In genomic region chr1:38307821-38308704, GRCm38 (mm10) we compare ENCODE assay signal across 8 mouse cellular contexts.
DNase-seq lines count a peak whose midpoint lies in the region; ATAC-seq and TF ChIP-seq lines count a peak whose summit lies in the region.

No protein-coding gene starts in this region.

- H3K27me3 ChIP-seq in kidney, adult 2 months (replicated peaks; ENCODE audit: control insufficient read depth, insufficient read depth, low read length): no peaks in the 10 kb centered on the region

- DNase-seq in right cerebral cortex, adult 2 months (ENCODE audit: low spot score in 2 of 2): peak; percentile 27 to 45
- DNase-seq in right cerebral cortex, postnatal 36 days (ENCODE audit: low spot score in 2 of 2): no peak
- DNase-seq in cerebellum, adult 9-11 months: peak; percentile 51
- DNase-seq in heart, adult 11 months: peak; percentile 96
- peak; percentile 44 for DNase-seq in kidney, adult 2 months
- DNase-seq in lung, postnatal 4 days: peak; percentile 36 to 69
- no peak for DNase-seq in spleen, postnatal 10 days (ENCODE audit: low spot score in 2 of 2)

- no peak for ATAC-seq in activated CD4-positive, CD25-positive, alpha-beta regulatory T cell, adult 4 months

- WGBS in kidney, adult 2 months: 64% methylated on average over 7 of the region's 7 CpGs

- no peaks in the 10 kb centered on the region for H3K36me3 ChIP-seq in kidney, adult 2 months (ENCODE audit: control insufficient read depth, insufficient read depth, low read length)

- no peak for TF ChIP-seq CTCF in kidney, adult 2 months (conservative IDR thresholded peaks at IDR 0.05; ENCODE audit: insufficient read depth, insufficient read length, low read depth, low read length)

- H3K27ac ChIP-seq in kidney, adult 2 months (ENCODE audit: insufficient read depth, low read depth, low read length): no peak overlapping the region

- H3K4me3 ChIP-seq in kidney, adult 2 months (ENCODE audit: insufficient read depth, low read depth, low read length): no peak overlapping the region

- TF ChIP-seq POLR2A in kidney, adult 2 months (IDR thresholded peaks at IDR 0.05; ENCODE audit: low read depth, low read length): no peak

- H3K4me1 ChIP-seq in kidney, adult 2 months (ENCODE audit: control insufficient read depth, insufficient read depth, low read length): no peaks in the 10 kb centered on the region

Comparison
In these comparisons a context has a peak if more than half of its experiments do, and no peak if none do; other contexts are left out.
1. DNase-seq: peak in right cerebral cortex, adult 2 months (2 of 2), cerebellum, adult 9-11 months (single experiment), heart, adult 11 months (single experiment), kidney, adult 2 months (single experiment) and lung, postnatal 4 days (2 of 2); none in right cerebral cortex, postnatal 36 days (0 of 2) and spleen, postnatal 10 days (0 of 2).